Mouse (Mus musculus) CD4-positive, CD25-positive, alpha-beta regulatory T cell, adult 9 weeks (primary cell): ENCODE results near the gene Olfr164. TPM values are rescaled to one million over a fixed set of nuclear protein-coding genes. Genes with fewer than 3 reads are reported as not detected.

Source experiments
- polyA plus RNA-seq: library from polyadenylated mRNA; unstranded; fragments of 100-300 nt; shearing (Covaris generic); gene quantifications from one replicate; pipeline ENCODE4 v1.2.1, GENCODE M21; 2017

The Olfr164 gene
- polyA plus RNA-seq, result not detected

DNA sequence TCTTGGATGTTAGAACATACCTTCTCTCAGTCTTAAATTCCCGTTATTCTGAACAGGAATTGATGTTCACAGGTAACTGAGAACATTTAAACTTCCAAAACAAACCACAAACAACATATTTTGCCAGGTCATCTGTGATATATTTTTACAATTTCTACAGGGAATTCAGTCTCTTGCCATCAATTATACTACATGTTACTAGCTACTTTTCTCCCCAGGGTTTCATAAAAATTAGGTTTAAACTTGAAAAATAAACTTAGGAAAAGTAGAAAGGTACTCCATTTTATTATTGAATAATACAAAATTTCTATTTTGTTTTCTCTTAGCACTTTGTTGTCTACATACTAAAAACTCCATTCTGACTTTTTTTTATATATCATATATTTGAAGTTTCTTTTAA lies at the start of gene Olfr164:
Gene Olfr164 (minus strand): TSS at position 101 of the 400 bp plus-strand sequence.

Other genes starting within 250 kb of the Olfr164 start
- gene Olfr165, start 109.1 kb upstream of the Olfr164 start, polyA plus RNA-seq, result not detected
- 0.06 TPM for gene Olfr166, start 169.6 kb upstream of the Olfr164 start, polyA plus RNA-seq
- gene Olfr167, start 208.2 kb upstream of the Olfr164 start, polyA plus RNA-seq, result not detected
- gene Olfr168, start 221.5 kb upstream of the Olfr164 start, polyA plus RNA-seq, result not detected